Mouse (Mus musculus): ENCODE measurements at regions not wholly inside any gene's neighbourhood (a gene's known extent, or its start where the extent isn't known, plus 50 kb on each side); places are given as distances from the start of the nearest gene placed in this dataset.
"Not testable (repeated sequence)": the region's sequence is repeated elsewhere in the genome, so short reads cannot be mapped to it uniquely, and the experiment has no call there.

- DNase-seq (ENCODE audit: low spot score in 2 of 2), result no peak
Measured at GRCm38 (mm10) chr10:118984580-118984979, 114.6 kb upstream of the Dyrk2 start.

GRCm38 (mm10) chr10:118981446-118981845, 111.4 kb upstream of the Dyrk2 start:
- no peak for DNase-seq (ENCODE audit: low spot score in 2 of 2)

- no peak for DNase-seq (ENCODE audit: low spot score in 2 of 2)
Measured at GRCm38 (mm10) chr10:118979339-118979738, 109.3 kb upstream of the Dyrk2 start.

- DNase-seq (ENCODE audit: low spot score in 2 of 2), result no peak
Measured at GRCm38 (mm10) chr10:118978181-118978743, 108.3 kb upstream of the Dyrk2 start.

- no peak for DNase-seq (ENCODE audit: low spot score in 2 of 2)
Measured at GRCm38 (mm10) chr10:118976447-118976846, 106.4 kb upstream of the Dyrk2 start.

GRCm38 (mm10) chr10:118975772-118976171, 105.8 kb upstream of the Dyrk2 start:
- DNase-seq (ENCODE audit: low spot score in 2 of 2), result no peak

- no peak for DNase-seq (ENCODE audit: low spot score in 2 of 2)
Measured at GRCm38 (mm10) chr10:118973324-118973723, 103.3 kb upstream of the Dyrk2 start.

- DNase-seq (ENCODE audit: low spot score in 2 of 2), result no peak
Measured at GRCm38 (mm10) chr10:118972626-118973025, 102.6 kb upstream of the Dyrk2 start.

- DNase-seq (ENCODE audit: low spot score in 2 of 2), result no peak
Measured at GRCm38 (mm10) chr10:118970457-118971175, 100.6 kb upstream of the Dyrk2 start.

- DNase-seq (ENCODE audit: low spot score in 2 of 2), result no peak
Measured at GRCm38 (mm10) chr10:118961713-118962181, 91.7 kb upstream of the Dyrk2 start.

GRCm38 (mm10) chr10:118960076-118960475, 90.1 kb upstream of the Dyrk2 start:
- DNase-seq (ENCODE audit: low spot score in 2 of 2), result no peak

- no peak for DNase-seq (ENCODE audit: low spot score in 2 of 2)
Measured at GRCm38 (mm10) chr10:118959623-118960022, 89.6 kb upstream of the Dyrk2 start.

GRCm38 (mm10) chr10:118956352-118956751, 86.3 kb upstream of the Dyrk2 start:
- no peak for DNase-seq (ENCODE audit: low spot score in 2 of 2)

- DNase-seq (ENCODE audit: low spot score in 2 of 2), result no peak
Measured at GRCm38 (mm10) chr10:118953440-118953839, 83.4 kb upstream of the Dyrk2 start.

- DNase-seq (ENCODE audit: low spot score in 2 of 2), result peak; percentile 34 to 44
Measured at GRCm38 (mm10) chr10:118952756-118953155, 82.7 kb upstream of the Dyrk2 start.

- no peak for DNase-seq (ENCODE audit: low spot score in 2 of 2)
Measured at GRCm38 (mm10) chr10:118947724-118948123, 77.7 kb upstream of the Dyrk2 start.

- DNase-seq (ENCODE audit: low spot score in 2 of 2), result no peak
Measured at GRCm38 (mm10) chr10:118947016-118947674, 77.1 kb upstream of the Dyrk2 start.

GRCm38 (mm10) chr10:118927316-118927715, 57.3 kb upstream of the Dyrk2 start:
- no peak for DNase-seq (ENCODE audit: low spot score in 2 of 2)

GRCm38 (mm10) chr10:118923473-118924185, 53.6 kb upstream of the Dyrk2 start:
- DNase-seq (ENCODE audit: low spot score in 2 of 2), result no peak

GRCm38 (mm10) chr10:118922120-118922519, 52.1 kb upstream of the Dyrk2 start:
- DNase-seq (ENCODE audit: low spot score in 2 of 2), result not testable (repeated sequence)
